Mouse (Mus musculus): ENCODE data around the gene Gm20489. TPM values are rescaled to one million over a fixed set of nuclear protein-coding genes. Genes with fewer than 3 reads are reported as not detected.

Gene Gm20489
- not detected in 2 replicates for polyA plus RNA-seq (2015; fragmentation: Nextera tagmentation; extraction: Ambion mirVana)

- H3K9ac ChIP-seq: no peak within 1 kb of the TSS
- no peak for ATAC-seq (replicated peaks)
These were observed at the start of gene Gm20489 for GRCm38 (mm10) chrX:101268755-101269124. Gene Gm20489 (minus strand): TSS chrX:101269023.

GRCm38 (mm10) chrX:101313625-101314359 lies 45.0 kb upstream of the Gm20489 start:
- H3K27ac ChIP-seq: peak overlapping the region; percentile 60

More at GRCm38 (mm10) chrX:101268755-101269124, at the start of gene Gm20489:
- Histone ChIP-seq H3K27ac (no peak within 1 kb of the TSS), H3K9me3 (no peaks in the 10 kb centered on the region), H3K4me3 (no peak within 1 kb of the TSS), H3K27me3 (replicated peaks) (no peaks in the 10 kb centered on the region; the same call in 1 of the 2 replicates), H3K36me3 (replicated peaks) (no peaks in the 10 kb centered on the region), H3K4me1 (no peaks in the 10 kb centered on the region), H3K4me2 (no peak within 1 kb of the TSS)
- WGBS: 51% methylated on average over 3 of the region's 3 CpGs

GRCm38 (mm10) chrX:101309299-101309698 lies 40.5 kb upstream of the Gm20489 start:
- Histone ChIP-seq H3K4me2 (no peak overlapping the region), H3K9me3 (no peaks in the 10 kb centered on the region), H3K4me1 (peaks cover 15% of the 10 kb centered on the region), H3K27me3 (replicated peaks) (no peaks in the 10 kb centered on the region), H3K36me3 (replicated peaks) (no peaks in the 10 kb centered on the region; the same call in 1 of the 2 replicates), H3K9ac (no peak overlapping the region), H3K4me3 (no peak overlapping the region), H3K27ac (no peak overlapping the region)
- 92% methylated on average over 5 of the region's 5 CpGs for WGBS
- ATAC-seq (replicated peaks): no peak

More at GRCm38 (mm10) chrX:101313625-101314359, 45.0 kb upstream of the Gm20489 start:
- WGBS: 22% methylated on average over 6 of the region's 6 CpGs
- peak; percentile 92 for ATAC-seq (replicated peaks)
- Histone ChIP-seq H3K9me3 (no peaks in the 10 kb centered on the region), H3K4me3 (no peak overlapping the region), H3K4me2 (no peak overlapping the region), H3K27me3 (replicated peaks) (no peaks in the 10 kb centered on the region), H3K36me3 (replicated peaks) (0 out of 2 replicates have a peak, but pooled peaks cover 5% of the 10 kb centered on the region), H3K4me1 (0 out of 2 replicates have a peak, but pooled peaks cover 11% of the 10 kb centered on the region), H3K9ac (no peak overlapping the region)

- peaks cover 38% of the 10 kb centered on the region for H3K4me1 ChIP-seq
- ATAC-seq (replicated peaks): no peak
- H3K9me3 ChIP-seq: no peaks in the 10 kb centered on the region
- no peaks in the 10 kb centered on the region for H3K27me3 ChIP-seq (replicated peaks)
- 28% methylated on average over 2 of the region's 2 CpGs for WGBS
- no peak overlapping the region for H3K4me2 ChIP-seq
- H3K4me3 ChIP-seq: no peak overlapping the region
- H3K27ac ChIP-seq: no peak overlapping the region
- H3K36me3 ChIP-seq (replicated peaks): no peaks in the 10 kb centered on the region; the same call in 1 of the 2 replicates
- H3K9ac ChIP-seq: no peak overlapping the region
These were observed 35.8 kb upstream of the Gm20489 start for GRCm38 (mm10) chrX:101304646-101305045.

- Histone ChIP-seq H3K36me3 (replicated peaks) (no peaks in the 10 kb centered on the region), H3K9ac (peak overlapping the region; percentile 35), H3K9me3 (no peaks in the 10 kb centered on the region), H3K27me3 (replicated peaks) (no peaks in the 10 kb centered on the region), H3K4me3 (peak overlapping the region; percentile 55), H3K27ac (0 out of 2 replicates have a peak overlapping the region, but pooled peaks have one; percentile 89), H3K4me1 (peaks cover 38% of the 10 kb centered on the region), H3K4me2 (peak overlapping the region; percentile 57)
- WGBS: 49% methylated on average over 9 of the region's 9 CpGs
- no peak for ATAC-seq (replicated peaks)
These were observed 32.8 kb upstream of the Gm20489 start for GRCm38 (mm10) chrX:101301654-101302053.

GRCm38 (mm10) chrX:101300427-101301030 lies 31.7 kb upstream of the Gm20489 start:
- no peaks in the 10 kb centered on the region for H3K27me3 ChIP-seq (replicated peaks)
- peaks cover 38% of the 10 kb centered on the region for H3K4me1 ChIP-seq
- H3K36me3 ChIP-seq (replicated peaks): no peaks in the 10 kb centered on the region
- 19% methylated on average over 13 of the region's 13 CpGs for WGBS
- H3K4me2 ChIP-seq: peak overlapping the region; percentile 57
- H3K9ac ChIP-seq: peak overlapping the region; percentile 64
- H3K9me3 ChIP-seq: no peaks in the 10 kb centered on the region
- H3K27ac ChIP-seq: peak overlapping the region; percentile 89
- H3K4me3 ChIP-seq: peak overlapping the region; percentile 55
- ATAC-seq (replicated peaks): peak; percentile 50

- Histone ChIP-seq H3K9me3 (no peaks in the 10 kb centered on the region), H3K36me3 (replicated peaks) (no peaks in the 10 kb centered on the region), H3K27me3 (replicated peaks) (no peaks in the 10 kb centered on the region), H3K27ac (peak overlapping the region; percentile 89), H3K9ac (peak overlapping the region; percentile 64), H3K4me2 (peak overlapping the region; percentile 57), H3K4me3 (peak overlapping the region; percentile 55), H3K4me1 (peaks cover 37% of the 10 kb centered on the region)
- WGBS: 32% methylated on average over 10 of the region's 13 CpGs
- peak; percentile 72 for ATAC-seq (replicated peaks)
These were observed 30.9 kb upstream of the Gm20489 start for GRCm38 (mm10) chrX:101299473-101300426.

- peaks cover 30% of the 10 kb centered on the region for H3K4me1 ChIP-seq
- peak; percentile 45 for ATAC-seq (replicated peaks)
- H3K27me3 ChIP-seq (replicated peaks): no peaks in the 10 kb centered on the region
- H3K4me2 ChIP-seq: peak within 1 kb of the TSS; percentile 57
- peak within 1 kb of the TSS; percentile 64 for H3K9ac ChIP-seq
- no peaks in the 10 kb centered on the region for H3K36me3 ChIP-seq (replicated peaks)
- WGBS: 8% methylated on average over 23 of the region's 24 CpGs
- peak within 1 kb of the TSS; percentile 55 for H3K4me3 ChIP-seq
- H3K9me3 ChIP-seq: no peaks in the 10 kb centered on the region
- H3K27ac ChIP-seq: peak within 1 kb of the TSS; percentile 89
These were observed 30.2 kb upstream of the Gm20489 start, which contains the start of gene Nlgn3 for GRCm38 (mm10) chrX:101299055-101299454. Gene Nlgn3 (plus strand): TSS chrX:101299168.

GRCm38 (mm10) chrX:101290111-101290510 lies 21.3 kb upstream of the Gm20489 start:
- Histone ChIP-seq H3K27me3 (replicated peaks) (no peaks in the 10 kb centered on the region), H3K4me3 (no peak overlapping the region), H3K27ac (no peak overlapping the region), H3K9ac (no peak overlapping the region), H3K4me2 (no peak overlapping the region), H3K36me3 (replicated peaks) (peaks cover 5% of the 10 kb centered on the region; the same call in 1 of the 2 replicates), H3K4me1 (no peaks in the 10 kb centered on the region), H3K9me3 (no peaks in the 10 kb centered on the region)
- WGBS: 90% methylated on average over 10 of the region's 10 CpGs
- no peak for ATAC-seq (replicated peaks)

- peaks cover 5% of the 10 kb centered on the region; the same call in 1 of the 2 replicates for H3K36me3 ChIP-seq (replicated peaks)
- WGBS: 93% methylated on average over 7 of the region's 7 CpGs
These were observed 20.2 kb upstream of the Gm20489 start for GRCm38 (mm10) chrX:101289037-101289436.

GRCm38 (mm10) chrX:101288432-101288831 lies 19.6 kb upstream of the Gm20489 start:
- Histone ChIP-seq H3K27me3 (replicated peaks) (no peaks in the 10 kb centered on the region), H3K27ac (no peak overlapping the region), H3K4me3 (no peak overlapping the region), H3K4me1 (no peaks in the 10 kb centered on the region), H3K9me3 (no peaks in the 10 kb centered on the region), H3K36me3 (replicated peaks) (peaks cover 7% of the 10 kb centered on the region; the same call in 1 of the 2 replicates), H3K9ac (no peak overlapping the region), H3K4me2 (no peak overlapping the region)
- WGBS: 90% methylated on average over 6 of the region's 6 CpGs
- ATAC-seq (replicated peaks): no peak

More at GRCm38 (mm10) chrX:101289037-101289436, 20.2 kb upstream of the Gm20489 start:
- Histone ChIP-seq H3K27ac (no peak overlapping the region), H3K4me1 (no peaks in the 10 kb centered on the region), H3K9me3 (no peaks in the 10 kb centered on the region), H3K4me3 (no peak overlapping the region), H3K9ac (no peak overlapping the region), H3K4me2 (no peak overlapping the region), H3K27me3 (replicated peaks) (no peaks in the 10 kb centered on the region)
- ATAC-seq (replicated peaks): no peak
